Mouse (Mus musculus) myocyte (in vitro differentiated cells): ENCODE data around the gene Entpd8. TPM values are rescaled to one million over a fixed set of nuclear protein-coding genes. Genes with fewer than 3 reads are reported as not detected.

Source experiments
- H3K27me3 ChIP-seq: one replicate; pipeline ENCODE4 v1.6.1; 2011; ENCODE audit not compliant: control insufficient read depth, insufficient read depth, insufficient read length
- H3K36me3 ChIP-seq: one replicate; pipeline ENCODE4 v1.6.1; 2011; ENCODE audit not compliant: control insufficient read depth, insufficient read depth
- H3K4me2 ChIP-seq: one replicate; pipeline ENCODE4 v1.6.1; 2011; ENCODE audit warnings: low read depth, control low read depth
- H3K4me3 ChIP-seq: one replicate; pipeline ENCODE4 v1.5.1; 2011; ENCODE audit warnings: mild to moderate bottlenecking, control low read depth, moderate library complexity
- H3K79me2 ChIP-seq: one replicate; pipeline ENCODE4 v1.6.1; 2011; ENCODE audit not compliant: control insufficient read depth, insufficient read depth
- H3ac ChIP-seq: one replicate; pipeline ENCODE4 v1.6.1; 2011; ENCODE audit not compliant: control insufficient read depth, insufficient read length
- CEBPB ChIP-seq: IDR thresholded peaks from 2 replicates; pipeline ENCODE4 v1.6.1; 2011; ENCODE audit warnings: mild to moderate bottlenecking, moderate library complexity; ENCODE audit not compliant: poor library complexity, insufficient read depth, severe bottlenecking
- E2F4 ChIP-seq: IDR thresholded peaks from one replicate; pipeline ENCODE4 v1.6.1; 2011; ENCODE audit warnings: mild to moderate bottlenecking, control low read depth, moderate library complexity; ENCODE audit not compliant: insufficient read depth
- MAX ChIP-seq: IDR thresholded peaks from one replicate; pipeline ENCODE4 v1.6.1; 2011; ENCODE audit warnings: low read depth, mild to moderate bottlenecking, control low read depth
- MYOD1 ChIP-seq, 3 experiments: IDR thresholded peaks; one replicate each; pipeline ENCODE4 v1.6.1; 2011; ENCODE audit warnings: control low read depth in 2 of 3, low read depth in 2 of 3, mild to moderate bottlenecking in 2 of 3, moderate library complexity in 1 of 3; ENCODE audit not compliant: insufficient read length in 2 of 3, control insufficient read depth in 1 of 3
- MYOG ChIP-seq, 3 experiments: IDR thresholded peaks; one replicate each; pipeline ENCODE4 v1.6.1; 2011; ENCODE audit warnings: control low read depth in 2 of 3, low read depth in 2 of 3, mild to moderate bottlenecking in 2 of 3; ENCODE audit not compliant: insufficient read length in 2 of 3, control insufficient read depth in 1 of 3, insufficient read depth in 1 of 3
- POLR2A ChIP-seq: IDR thresholded peaks from one replicate; pipeline ENCODE4 v1.6.1; 2011; ENCODE audit warnings: low read depth, mild to moderate bottlenecking, control low read depth, moderate library complexity; ENCODE audit not compliant: insufficient read length
- POLR2AphosphoS2 ChIP-seq: IDR thresholded peaks from one replicate; pipeline ENCODE4 v1.6.1; 2011; ENCODE audit warnings: low read depth, control low read depth; ENCODE audit not compliant: insufficient read length
- REST ChIP-seq: IDR thresholded peaks from one replicate; pipeline ENCODE4 v1.6.1; 2011; ENCODE audit warnings: mild to moderate bottlenecking, control low read depth, moderate library complexity; ENCODE audit not compliant: insufficient read depth, insufficient read length
- SRF ChIP-seq: IDR thresholded peaks from one replicate; pipeline ENCODE4 v1.6.1; 2011; ENCODE audit warnings: low read depth; ENCODE audit not compliant: control insufficient read depth, insufficient read length
- TCF12 ChIP-seq: IDR thresholded peaks from one replicate; pipeline ENCODE4 v1.6.1; 2011; ENCODE audit warnings: mild to moderate bottlenecking, control low read depth; ENCODE audit not compliant: poor library complexity, insufficient read depth, severe bottlenecking
- TCF3 ChIP-seq: IDR thresholded peaks from one replicate; pipeline ENCODE4 v1.6.1; 2011; ENCODE audit warnings: low read depth, control low read depth; ENCODE audit not compliant: insufficient read length
- USF1 ChIP-seq: IDR thresholded peaks from one replicate; pipeline ENCODE4 v1.6.1; 2011; ENCODE audit warnings: low read depth, mild to moderate bottlenecking, control low read depth, moderate library complexity
- polyA plus RNA-seq: library from polyadenylated mRNA; unstranded; fragments of >200 nt; fragmentation: generic; extraction: Trizol; gene quantifications from one replicate; pipeline ENCODE4 v1.2.1, GENCODE M21; 2012; ENCODE audit warnings: missing spikeins

The Entpd8 gene
- polyA plus RNA-seq = not detected

DNA sequence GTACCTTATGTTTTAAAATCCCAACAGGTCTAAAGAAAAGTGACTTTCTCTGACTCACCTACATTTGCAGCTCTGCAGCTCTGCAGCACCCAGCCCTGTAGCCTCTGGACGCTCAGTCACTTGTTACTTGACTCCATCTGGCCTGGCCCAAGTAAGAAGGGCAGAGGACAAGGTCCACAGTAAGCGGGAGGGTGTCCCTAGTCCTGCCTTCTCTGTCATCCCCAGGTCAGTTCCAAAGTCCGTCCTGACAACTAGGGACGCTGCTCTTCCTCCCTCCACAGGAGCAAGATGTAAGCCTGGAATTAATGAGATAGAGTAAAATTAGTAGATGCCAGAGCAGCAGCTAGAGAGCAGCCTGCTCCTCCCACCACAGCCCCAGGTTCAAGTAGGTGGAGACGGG, at the start of gene Entpd8:
TSS of gene Entpd8 (plus strand) at position 229 of the 400 bp plus-strand sequence.
- H3ac ChIP-seq = no peak within 1 kb of the TSS
- H3K79me2 ChIP-seq = no peaks in the 10 kb centered on the region
- TF ChIP-seq POLR2A (no peak), MYOG (IDR thresholded peaks at IDR 0.05; ENCODE audit: control insufficient read depth in 1 of 3, insufficient read depth in 1 of 3, insufficient read length in 2 of 3, low read depth in 2 of 3) (no peak), REST (no peak), TCF12 (no peak), TCF3 (no peak), E2F4 (no peak), MAX (no peak)
- H3K36me3 ChIP-seq = no peaks in the 10 kb centered on the region
- H3K4me2 ChIP-seq = no peak within 1 kb of the TSS
- peaks cover 69% of the 10 kb centered on the region for H3K27me3 ChIP-seq
- no peak within 1 kb of the TSS for H3K4me3 ChIP-seq

DNA sequence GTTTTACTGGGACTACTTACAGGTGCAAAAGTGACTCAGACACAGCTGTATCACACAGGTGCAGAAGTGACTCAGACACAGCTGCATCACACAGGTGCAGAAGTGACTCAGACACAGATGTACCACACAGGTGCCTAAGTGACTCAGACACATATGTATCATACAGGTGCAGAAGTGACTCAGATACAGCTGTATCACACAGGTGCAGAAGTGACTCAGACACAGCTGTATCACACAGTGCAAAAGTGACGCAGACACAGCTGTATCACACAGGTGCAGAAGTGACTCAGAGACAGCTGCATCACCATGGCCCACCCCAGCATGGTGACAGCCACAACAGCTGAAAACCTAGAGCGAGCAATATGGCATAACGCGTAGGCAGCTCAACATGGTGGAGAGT, 45.1 kb upstream of the Entpd8 start:
- no peak for TF ChIP-seq REST
- peak; percentile 1 for TF ChIP-seq TCF3
- no peak for TF ChIP-seq TCF12
- TF ChIP-seq MYOD1 (IDR thresholded peaks at IDR 0.05; ENCODE audit: control insufficient read depth in 1 of 3, insufficient read length in 2 of 3, low read depth in 2 of 3) = peak in 2 of 3 experiments; percentile 47 to 59
- TF ChIP-seq POLR2A = no peak
- TF ChIP-seq SRF = no peak
- no peak for TF ChIP-seq USF1
- TF ChIP-seq MAX = no peak
- TF ChIP-seq E2F4 = no peak
- TF ChIP-seq POLR2AphosphoS2 = no peak
- TF ChIP-seq CEBPB = no peak
- TF ChIP-seq MYOG (IDR thresholded peaks at IDR 0.05; ENCODE audit: control insufficient read depth in 1 of 3, insufficient read depth in 1 of 3, insufficient read length in 2 of 3, low read depth in 2 of 3) = peak in 2 of 3 experiments; percentile 18 to 31
- H3K4me3 ChIP-seq = no peak overlapping the region
- no peak overlapping the region for H3K4me2 ChIP-seq
- no peak overlapping the region for H3ac ChIP-seq
- no peaks in the 10 kb centered on the region for H3K27me3 ChIP-seq
- H3K79me2 ChIP-seq = no peaks in the 10 kb centered on the region
- H3K36me3 ChIP-seq = no peaks in the 10 kb centered on the region

DNA sequence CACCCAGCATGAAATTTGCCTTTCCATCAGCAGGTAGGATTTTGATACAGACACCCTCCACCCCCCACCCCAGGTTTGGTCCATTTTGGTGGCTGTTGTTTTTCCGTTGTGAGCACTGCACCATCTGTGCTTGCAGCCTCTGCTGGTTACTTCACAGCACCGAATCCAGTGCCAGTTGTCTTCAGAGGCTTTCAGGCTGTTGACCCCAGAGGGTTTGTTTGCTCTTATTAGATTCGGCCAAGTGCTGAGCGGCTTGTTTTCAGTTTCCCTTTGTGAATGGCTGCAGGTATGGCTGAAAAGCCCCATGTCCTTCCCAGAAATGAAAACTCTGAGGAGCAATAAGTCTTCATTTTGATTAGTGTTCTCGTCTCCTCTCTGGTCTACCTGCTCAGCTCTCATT, 40.0 kb upstream of the Entpd8 start:
- Histone ChIP-seq H3K79me2 (no peaks in the 10 kb centered on the region), H3K27me3 (no peaks in the 10 kb centered on the region)

DNA sequence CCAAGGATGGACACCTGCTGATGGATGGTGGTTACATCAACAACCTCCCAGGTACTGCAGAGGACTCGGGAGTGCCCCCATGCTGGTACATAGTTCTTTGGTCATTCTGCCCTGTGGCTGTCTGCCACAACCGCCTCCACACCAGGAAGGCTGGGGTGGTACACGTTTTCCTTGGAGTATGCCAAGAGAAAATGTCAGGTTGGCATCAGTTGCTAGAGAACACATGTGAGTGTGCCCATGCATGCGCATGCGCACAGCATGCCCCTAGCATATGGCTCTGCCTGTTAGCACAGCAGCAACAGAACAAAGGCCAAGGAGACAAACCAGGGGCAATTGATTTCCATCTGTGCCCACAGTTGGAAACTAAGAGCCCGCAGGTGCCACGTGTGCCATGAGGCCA, 29.2 kb upstream of the Entpd8 start:
- Histone ChIP-seq H3K27me3 (no peaks in the 10 kb centered on the region), H3K4me2 (no peak overlapping the region), H3K36me3 (no peaks in the 10 kb centered on the region), H3K79me2 (peaks cover 6% of the 10 kb centered on the region), H3ac (no peak overlapping the region), H3K4me3 (no peak overlapping the region)
- TF ChIP-seq USF1 = no peak
- TF ChIP-seq TCF12 = no peak

More for the DNA sequence above, 40.0 kb upstream of the Entpd8 start:
- no peak overlapping the region for H3K4me2 ChIP-seq
- H3ac ChIP-seq = no peak overlapping the region
- H3K4me3 ChIP-seq = no peak overlapping the region
- TF ChIP-seq USF1 = no peak
- TF ChIP-seq MYOD1 (IDR thresholded peaks at IDR 0.05; ENCODE audit: control insufficient read depth in 1 of 3, insufficient read length in 2 of 3, low read depth in 2 of 3) = no peak
- no peak for TF ChIP-seq E2F4
- TF ChIP-seq POLR2A = no peak
- TF ChIP-seq MYOG (IDR thresholded peaks at IDR 0.05; ENCODE audit: control insufficient read depth in 1 of 3, insufficient read depth in 1 of 3, insufficient read length in 2 of 3, low read depth in 2 of 3) = no peak
- TF ChIP-seq POLR2AphosphoS2 = no peak
- H3K36me3 ChIP-seq = no peaks in the 10 kb centered on the region

DNA sequence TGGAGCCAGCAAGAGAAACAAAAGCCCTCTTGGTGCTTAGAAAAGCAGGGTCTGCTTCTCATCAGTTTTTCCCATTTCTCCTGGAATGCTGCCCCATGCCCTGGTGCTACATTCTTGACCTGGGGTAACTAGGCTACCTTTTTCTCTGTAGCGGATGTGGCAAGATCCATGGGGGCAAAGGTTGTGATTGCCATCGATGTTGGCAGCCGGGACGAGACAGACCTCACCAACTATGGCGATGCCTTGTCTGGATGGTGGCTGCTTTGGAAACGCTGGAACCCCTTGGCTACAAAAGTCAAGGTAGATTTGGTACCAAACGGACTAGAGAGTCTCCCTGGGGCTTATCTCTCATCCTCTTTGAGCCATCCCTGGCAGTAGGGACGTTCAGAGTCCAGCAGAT, 28.7 kb upstream of the Entpd8 start:
- Histone ChIP-seq H3K4me2 (no peak overlapping the region), H3ac (no peak overlapping the region), H3K36me3 (no peaks in the 10 kb centered on the region), H3K27me3 (no peaks in the 10 kb centered on the region), H3K79me2 (peaks cover 6% of the 10 kb centered on the region), H3K4me3 (no peak overlapping the region)
- TF ChIP-seq REST (no peak), MYOD1 (IDR thresholded peaks at IDR 0.05; ENCODE audit: control insufficient read depth in 1 of 3, insufficient read length in 2 of 3, low read depth in 2 of 3) (no peak), MYOG (IDR thresholded peaks at IDR 0.05; ENCODE audit: control insufficient read depth in 1 of 3, insufficient read depth in 1 of 3, insufficient read length in 2 of 3, low read depth in 2 of 3) (no peak)

DNA sequence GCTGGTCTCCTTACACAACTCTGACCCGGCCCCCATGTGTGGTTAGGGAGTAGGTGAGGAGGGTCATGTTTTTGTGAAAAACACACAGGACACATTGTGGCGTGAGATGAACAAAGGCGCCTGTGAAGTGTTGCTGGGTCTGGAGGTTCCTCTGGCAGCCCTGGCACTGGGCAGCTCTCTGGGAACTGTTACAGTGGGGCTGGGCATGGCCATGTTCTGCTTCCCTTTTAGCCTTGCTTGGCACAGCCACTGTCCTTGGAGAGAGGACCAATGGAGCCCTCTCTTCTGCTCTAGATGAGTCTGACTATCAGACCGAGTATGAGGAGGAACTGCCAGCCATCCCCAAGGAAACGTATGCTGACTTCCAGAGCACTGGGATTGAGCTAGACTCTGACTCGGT, 27.0 kb upstream of the Entpd8 start:
- TF ChIP-seq REST (no peak), POLR2AphosphoS2 (no peak)
- Histone ChIP-seq H3K27me3 (no peaks in the 10 kb centered on the region), H3K4me3 (no peak overlapping the region), H3K79me2 (peaks cover 6% of the 10 kb centered on the region), H3K36me3 (no peaks in the 10 kb centered on the region), H3K4me2 (no peak overlapping the region), H3ac (no peak overlapping the region)
